Mouse (Mus musculus) c-Kit-positive CD71-negative TER-119-negative erythroid progenitor cells, embryonic 14.5 days (primary cell): ENCODE data around the gene Rhoq.

ENCODE experiments used
- DNase-seq: peaks from one replicate; pipeline ENCODE4 v3.0.0-alpha.2; 2013; ENCODE audit warnings: low read depth

The Rhoq gene

GRCm38 (mm10) chr17:86997323-86997722 lies 34.4 kb downstream of the Rhoq start:
- no peak for DNase-seq

DNA sequence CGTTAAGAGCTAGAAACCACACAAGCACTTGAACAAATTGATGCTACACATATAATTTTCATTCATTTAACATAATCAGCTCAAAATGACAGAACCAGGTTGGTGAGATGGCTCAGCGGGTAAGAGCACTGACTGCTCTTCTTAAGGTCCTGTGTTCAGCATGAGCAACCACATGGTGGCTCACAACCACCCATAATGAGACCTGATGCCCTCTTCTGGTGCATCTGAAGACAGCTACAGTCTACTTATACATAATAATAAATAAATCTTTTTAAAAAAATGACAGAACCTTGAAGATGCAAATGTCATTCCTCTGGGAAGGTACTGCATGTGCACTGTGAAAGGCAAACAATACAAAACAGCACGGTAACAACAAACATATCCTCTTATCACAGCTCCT lies 46.1 kb downstream of the Rhoq start:
- DNase-seq: no peak

DNA sequence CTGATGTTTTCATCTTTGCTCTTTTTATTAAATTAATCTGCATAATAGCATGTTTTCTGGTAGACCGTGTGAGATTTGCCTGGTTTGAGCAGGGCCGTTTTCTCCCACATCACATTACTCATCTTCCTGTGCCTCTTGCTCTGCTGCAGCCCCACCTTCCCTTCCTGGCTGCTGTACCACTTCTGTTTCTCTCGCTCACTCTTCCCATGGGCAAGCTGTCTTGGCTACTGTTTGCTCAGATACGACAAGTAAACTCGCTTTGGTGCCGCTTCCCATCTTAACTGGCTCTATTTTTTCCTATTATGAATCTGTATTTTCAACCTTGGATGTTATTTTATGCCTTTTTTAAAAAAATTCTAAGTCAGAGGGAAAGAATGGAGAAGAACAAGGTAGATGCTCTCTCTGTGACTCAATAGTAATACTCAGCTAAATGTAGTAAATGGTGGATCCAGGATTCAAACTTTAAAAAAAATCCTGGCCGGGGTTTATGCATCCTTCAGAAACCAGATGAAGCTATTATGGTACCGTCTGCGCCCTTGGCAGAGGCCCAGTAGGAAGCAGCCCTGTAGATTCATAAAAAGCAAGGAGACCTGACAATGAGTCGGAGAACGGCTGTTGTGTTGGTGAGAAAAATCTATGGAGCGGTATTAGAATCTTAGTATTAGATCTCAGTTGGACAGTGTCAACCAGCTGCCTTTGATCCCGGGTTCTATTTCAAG lies 48.6 kb downstream of the Rhoq start:
- DNase-seq: no peak

DNA sequence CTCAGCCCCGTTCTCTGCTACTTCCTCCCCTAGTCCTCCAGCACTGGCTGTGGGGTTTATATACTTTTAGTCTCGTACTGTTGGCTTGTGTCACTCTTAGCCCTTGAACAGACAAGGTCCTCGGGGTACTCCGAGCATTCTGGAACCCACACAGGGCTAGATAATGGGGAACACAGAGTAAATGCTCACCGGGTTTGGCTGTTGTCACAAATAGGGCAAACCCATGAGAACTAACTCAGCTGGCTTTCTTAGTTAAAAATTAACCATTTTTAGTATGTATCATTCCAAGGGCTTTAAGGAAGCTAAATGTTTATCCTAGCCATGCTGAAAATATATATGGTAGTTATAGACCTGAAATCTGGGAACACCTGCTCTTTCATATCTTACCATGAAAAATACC lies 56.8 kb downstream of the Rhoq start:
- no peak for DNase-seq

DNA sequence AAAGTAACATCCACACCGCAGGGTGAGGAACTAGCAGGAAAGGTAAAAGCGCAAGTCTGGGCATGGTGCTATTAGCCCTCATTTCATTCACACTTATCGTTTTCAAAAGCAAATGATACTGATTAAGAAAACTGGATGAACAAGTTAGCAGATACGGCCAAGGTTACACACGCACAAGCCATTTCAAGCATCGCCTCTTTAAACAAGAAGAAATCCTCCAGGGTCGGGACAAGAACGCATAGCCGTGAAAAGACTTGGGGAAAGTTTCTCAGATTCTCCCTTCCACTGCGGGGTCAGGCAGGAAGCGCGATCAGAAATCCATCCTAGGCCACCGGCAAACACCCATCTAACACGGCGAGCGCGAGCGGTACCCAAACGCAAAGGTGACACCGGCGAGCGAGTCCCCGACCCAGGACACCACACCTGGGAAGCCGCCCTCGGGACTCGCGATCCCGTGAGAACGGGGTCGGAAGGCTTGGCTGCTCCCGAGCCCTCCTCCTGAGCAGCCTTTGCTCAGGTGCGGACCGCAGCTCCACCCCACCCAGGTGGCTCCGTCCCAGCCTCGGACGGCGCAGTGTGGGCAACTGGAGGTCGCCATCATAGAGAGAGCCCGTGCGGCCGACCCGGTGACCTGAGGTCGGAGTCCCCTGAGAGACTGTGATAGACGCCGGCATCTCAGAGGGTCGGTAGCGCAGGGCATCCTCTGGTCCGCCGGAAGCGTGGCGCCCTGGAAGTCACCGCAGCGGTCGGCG lies 61.8 kb downstream of the Rhoq start:
- DNase-seq: no peak

GRCm38 (mm10) chr17:87025269-87025949 lies 62.5 kb downstream of the Rhoq start, which contains the start of the genes Pigf and Cript:
TSS of gene Pigf (minus strand) at chr17:87025406.
TSS of gene Cript (plus strand) at chr17:87025550.
- DNase-seq: peak; percentile 98

DNA sequence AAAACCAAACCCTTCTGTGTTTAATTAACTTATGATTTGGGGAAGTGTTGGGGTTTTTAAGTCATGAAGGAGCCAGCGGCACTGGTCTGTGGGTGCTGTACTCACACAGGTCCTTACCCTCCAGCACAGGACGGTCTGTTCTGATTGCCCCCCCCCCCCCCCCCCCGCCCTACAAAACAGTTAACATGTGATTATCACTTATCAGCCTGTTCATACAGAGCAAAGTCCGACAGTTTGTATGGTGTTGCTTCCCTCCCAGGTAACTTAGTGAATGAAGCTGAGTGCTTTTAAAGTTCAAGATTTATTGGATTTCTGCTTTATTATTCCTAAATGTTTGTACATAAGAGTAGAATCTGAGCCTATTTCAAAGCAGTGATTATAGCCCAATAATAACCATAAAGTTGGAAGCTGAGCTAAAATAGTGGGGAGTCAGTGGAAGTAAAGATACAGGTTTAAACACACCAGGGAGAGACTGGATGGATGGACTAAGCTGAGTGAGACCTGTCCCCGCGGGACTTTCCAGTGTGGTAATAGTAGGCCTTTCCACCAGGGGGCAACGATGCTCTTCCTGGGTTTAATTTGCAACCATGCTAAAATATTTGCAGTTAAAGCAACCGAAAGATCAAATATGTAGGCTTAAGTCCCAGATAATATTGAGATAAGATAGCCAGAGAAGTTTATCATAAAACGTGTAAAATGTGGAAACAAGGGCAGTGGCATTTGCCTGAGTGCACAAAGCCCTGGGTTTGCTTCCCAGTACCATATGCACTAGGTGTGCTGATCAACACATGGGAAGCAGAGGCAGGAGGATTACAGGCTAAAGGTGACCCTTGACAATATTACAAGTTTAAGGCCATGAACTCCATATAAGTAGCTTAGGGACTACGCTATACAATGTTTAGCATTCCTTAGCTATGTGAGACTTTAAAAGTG lies 73.5 kb downstream of the Rhoq start:
- DNase-seq: peak; percentile 40

DNA sequence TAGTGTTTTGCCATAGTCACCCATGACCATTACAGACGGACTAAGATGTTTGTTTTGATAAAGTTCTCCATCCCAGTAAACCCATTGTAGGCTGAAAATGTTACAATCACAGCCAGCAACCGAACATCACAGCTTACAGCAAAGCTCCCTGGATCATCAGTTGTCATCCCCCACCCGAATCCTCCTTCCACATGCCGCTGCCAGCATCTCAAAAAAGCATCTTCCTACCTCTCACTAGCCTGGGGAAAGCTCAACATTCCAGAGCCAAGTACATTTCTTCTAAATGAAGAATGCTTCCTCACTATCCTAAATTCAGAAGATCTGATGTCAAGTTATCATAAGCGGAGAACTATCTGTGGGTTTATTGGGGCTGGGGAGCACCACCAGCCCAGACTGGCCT lies 75.6 kb downstream of the Rhoq start:
- DNase-seq: no peak

GRCm38 (mm10) chr17:87041739-87042138 lies 78.9 kb downstream of the Rhoq start:
- DNase-seq: no peak

GRCm38 (mm10) chr17:87044364-87044763 lies 81.5 kb downstream of the Rhoq start:
- peak; percentile 87 for DNase-seq

DNA sequence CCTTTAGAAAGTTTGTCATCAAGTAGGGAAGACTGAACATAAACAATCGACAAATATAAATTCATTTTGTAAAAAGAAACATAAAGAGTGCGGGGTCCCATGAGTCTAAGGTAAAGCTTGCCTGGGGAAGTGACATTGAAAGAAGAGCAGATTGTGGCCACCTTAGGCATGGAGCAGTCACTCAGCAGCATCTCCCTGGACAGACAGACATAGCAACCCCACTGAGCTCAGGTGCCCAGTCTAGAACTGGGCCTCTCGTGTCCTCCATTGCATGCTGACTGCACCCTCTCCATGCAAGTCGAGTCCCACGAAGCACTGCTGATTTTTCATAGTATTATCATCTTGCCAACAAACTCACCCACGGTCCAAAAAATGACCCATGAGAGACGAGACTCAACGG lies 81.9 kb downstream of the Rhoq start:
- no peak for DNase-seq
